Mouse (Mus musculus): ENCODE results near the gene Hmcn2.

DNA sequence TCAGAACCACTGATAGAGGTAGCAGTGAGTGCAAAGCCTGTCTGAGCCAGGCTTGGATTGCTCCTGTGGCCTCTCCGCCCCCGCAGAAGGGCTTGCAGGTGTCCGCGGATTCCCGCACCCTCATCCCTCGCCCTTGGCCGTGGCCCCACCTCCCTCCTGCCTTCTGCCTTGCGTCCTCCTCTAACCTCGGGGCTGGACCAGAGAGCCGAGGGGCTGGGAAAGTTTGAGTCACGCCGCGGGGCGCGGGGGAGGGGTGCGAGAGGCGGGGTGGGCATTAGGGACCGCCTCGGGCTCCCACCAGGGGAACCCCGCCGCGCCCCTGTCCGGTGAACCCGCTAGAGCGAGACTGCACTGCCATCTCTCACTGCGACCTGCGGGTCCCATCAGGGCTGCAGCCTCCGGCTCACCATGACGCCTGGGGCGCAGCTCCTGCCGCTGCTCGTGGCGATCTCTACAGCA is at the start of gene Hmcn2:
- TF ChIP-seq CTCF (IDR thresholded peaks at IDR 0.05; ENCODE audit: control insufficient read depth, insufficient read depth, insufficient read length) (no peak), MAX (IDR thresholded peaks at IDR 0.05) (no peak), USF1 (IDR thresholded peaks at IDR 0.05; ENCODE audit: low read depth) (no peak), MYOD1 (IDR thresholded peaks at IDR 0.05; ENCODE audit: control insufficient read depth, insufficient read length, low read depth) (no peak), CEBPB (IDR thresholded peaks at IDR 0.05; ENCODE audit: low read depth) (no peak), FOSL1 (IDR thresholded peaks at IDR 0.05; ENCODE audit: insufficient read depth, low read length, poor library complexity, severe bottlenecking) (no peak), MYOG (IDR thresholded peaks at IDR 0.05; ENCODE audit: control insufficient read depth, extremely low read depth, insufficient read length) (no peak)

Measured in C2C12 (cell line).